Mouse (Mus musculus): ENCODE data around the gene Tigd2. TPM values are rescaled to one million over a fixed set of nuclear protein-coding genes. Genes with fewer than 3 reads are reported as not detected.
"Not testable (repeated sequence)": the region's sequence is repeated elsewhere in the genome, so short reads cannot be mapped to it uniquely, and the experiment has no call there.

The Tigd2 gene
- polyA plus RNA-seq, 1 experiment from 2014 or later: 13.0 TPM

GRCm38 (mm10) chr6:59185010-59185699, 23.5 kb upstream of the Tigd2 start:
- no peak overlapping the region for H3K27ac ChIP-seq (ENCODE audit: low read depth, low read length)
- no peaks in the 10 kb centered on the region for H3K27me3 ChIP-seq (ENCODE audit: control insufficient read depth, insufficient read depth, low read length)
- no peak for ATAC-seq (ENCODE audit: low FRiP score, low TSS enrichment)
- H3K9ac ChIP-seq (ENCODE audit: low read depth, low read length): no peak overlapping the region
- no peaks in the 10 kb centered on the region for H3K36me3 ChIP-seq (ENCODE audit: control insufficient read depth, insufficient read depth, low read length)
- H3K4me1 ChIP-seq (ENCODE audit: control insufficient read depth, insufficient read depth, low read length): no peaks in the 10 kb centered on the region
- H3K4me3 ChIP-seq (ENCODE audit: low read length): no peak overlapping the region
- H3K9me3 ChIP-seq (ENCODE audit: control insufficient read depth, low read length): no peaks in the 10 kb centered on the region
- 58% methylated on average over 13 of the region's 13 CpGs for WGBS
- no peak overlapping the region for H3K4me2 ChIP-seq (replicated peaks; ENCODE audit: low read depth, low read length)

DNA sequence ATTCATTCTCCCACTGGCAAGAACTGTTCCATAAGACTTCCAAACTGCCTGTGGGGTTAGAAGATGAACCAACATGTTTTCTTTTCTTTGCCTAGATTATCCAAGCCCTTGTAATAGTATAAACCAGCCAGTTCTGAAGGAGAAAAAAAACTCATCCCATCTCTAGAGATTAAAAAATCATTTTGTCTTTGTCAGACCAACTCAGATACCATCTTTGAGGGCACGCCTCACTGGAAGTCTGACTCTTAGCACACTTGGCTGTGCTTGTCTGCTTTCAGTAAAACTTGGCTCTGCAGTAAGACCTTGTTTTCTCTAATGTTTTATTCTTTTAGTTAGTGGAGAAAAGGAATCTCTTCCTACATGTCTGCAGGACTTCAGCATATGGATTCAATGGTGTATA, 18.7 kb upstream of the Tigd2 start:
- Histone ChIP-seq H3K27ac (ENCODE audit: low read depth, low read length) (no peak overlapping the region), H3K4me1 (ENCODE audit: control insufficient read depth, insufficient read depth, low read length) (no peaks in the 10 kb centered on the region), H3K27me3 (ENCODE audit: control insufficient read depth, insufficient read depth, low read length) (no peaks in the 10 kb centered on the region), H3K9ac (ENCODE audit: low read depth, low read length) (no peak overlapping the region), H3K4me3 (ENCODE audit: low read length) (no peak overlapping the region), H3K9me3 (ENCODE audit: control insufficient read depth, low read length) (no peaks in the 10 kb centered on the region), H3K4me2 (replicated peaks; ENCODE audit: low read depth, low read length) (no peak overlapping the region), H3K36me3 (ENCODE audit: control insufficient read depth, insufficient read depth, low read length) (no peaks in the 10 kb centered on the region)
- 83% methylated on average over 1 of the region's 1 CpGs for WGBS
- ATAC-seq (ENCODE audit: low FRiP score, low TSS enrichment): no peak

- H3K36me3 ChIP-seq (ENCODE audit: control insufficient read depth, insufficient read depth, low read length); H3K9me3 ChIP-seq (ENCODE audit: control insufficient read depth, low read length); H3K9ac ChIP-seq (ENCODE audit: low read depth, low read length); ATAC-seq (ENCODE audit: low FRiP score, low TSS enrichment); H3K4me3 ChIP-seq (ENCODE audit: low read length); H3K27ac ChIP-seq (ENCODE audit: low read depth, low read length); H3K4me1 ChIP-seq (ENCODE audit: control insufficient read depth, insufficient read depth, low read length); H3K27me3 ChIP-seq (ENCODE audit: control insufficient read depth, insufficient read depth, low read length); H3K4me2 ChIP-seq (replicated peaks; ENCODE audit: low read depth, low read length): not testable (repeated sequence)
- 83% methylated on average over 3 of the region's 3 CpGs for WGBS
Observed at GRCm38 (mm10) chr6:59194518-59194917, 14.2 kb upstream of the Tigd2 start.

- no peak overlapping the region for H3K27ac ChIP-seq (ENCODE audit: low read depth, low read length)
- no peaks in the 10 kb centered on the region for H3K9me3 ChIP-seq (ENCODE audit: control insufficient read depth, low read length)
- H3K9ac ChIP-seq (ENCODE audit: low read depth, low read length): no peak overlapping the region
- no peaks in the 10 kb centered on the region for H3K4me1 ChIP-seq (ENCODE audit: control insufficient read depth, insufficient read depth, low read length)
- H3K4me2 ChIP-seq (replicated peaks; ENCODE audit: low read depth, low read length): no peak overlapping the region
- ATAC-seq (ENCODE audit: low FRiP score, low TSS enrichment): no peak
- H3K36me3 ChIP-seq (ENCODE audit: control insufficient read depth, insufficient read depth, low read length): no peaks in the 10 kb centered on the region
- 74% methylated on average over 2 of the region's 2 CpGs for WGBS
- no peak overlapping the region for H3K4me3 ChIP-seq (ENCODE audit: low read length)
- no peaks in the 10 kb centered on the region for H3K27me3 ChIP-seq (ENCODE audit: control insufficient read depth, insufficient read depth, low read length)
Observed at GRCm38 (mm10) chr6:59195849-59196635, 12.6 kb upstream of the Tigd2 start.

GRCm38 (mm10) chr6:59196746-59197145, 11.9 kb upstream of the Tigd2 start:
- Histone ChIP-seq H3K4me3 (ENCODE audit: low read length) (no peak overlapping the region), H3K36me3 (ENCODE audit: control insufficient read depth, insufficient read depth, low read length) (no peaks in the 10 kb centered on the region), H3K4me2 (replicated peaks; ENCODE audit: low read depth, low read length) (no peak overlapping the region), H3K9ac (ENCODE audit: low read depth, low read length) (no peak overlapping the region), H3K27me3 (ENCODE audit: control insufficient read depth, insufficient read depth, low read length) (no peaks in the 10 kb centered on the region), H3K27ac (ENCODE audit: low read depth, low read length) (no peak overlapping the region), H3K4me1 (ENCODE audit: control insufficient read depth, insufficient read depth, low read length) (no peaks in the 10 kb centered on the region), H3K9me3 (ENCODE audit: control insufficient read depth, low read length) (no peaks in the 10 kb centered on the region)
- ATAC-seq (ENCODE audit: low FRiP score, low TSS enrichment): no peak

DNA sequence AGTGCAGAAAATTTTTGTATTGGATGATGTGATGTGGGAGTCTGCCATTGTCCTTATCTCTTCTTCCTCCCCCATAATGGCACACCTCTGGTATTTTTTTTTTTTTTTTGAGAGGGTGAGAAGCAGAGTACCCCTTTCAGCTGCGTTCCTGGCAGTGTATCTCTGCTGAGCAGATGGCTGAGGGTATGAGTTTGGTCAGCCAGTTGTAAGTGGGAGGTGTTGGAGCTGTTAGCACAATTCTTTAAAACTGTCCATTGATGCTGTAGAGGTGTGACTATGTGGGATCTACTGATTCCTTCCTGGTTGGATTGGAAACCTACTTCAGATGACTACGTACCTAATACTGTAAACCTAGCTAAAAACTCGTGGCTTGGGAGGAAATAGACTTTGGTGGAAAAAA, 10.3 kb upstream of the Tigd2 start:
- Histone ChIP-seq H3K9ac (ENCODE audit: low read depth, low read length) (no peak overlapping the region), H3K4me1 (ENCODE audit: control insufficient read depth, insufficient read depth, low read length) (no peaks in the 10 kb centered on the region), H3K27me3 (ENCODE audit: control insufficient read depth, insufficient read depth, low read length) (no peaks in the 10 kb centered on the region), H3K4me2 (replicated peaks; ENCODE audit: low read depth, low read length) (no peak overlapping the region), H3K27ac (ENCODE audit: low read depth, low read length) (no peak overlapping the region), H3K4me3 (ENCODE audit: low read length) (no peak overlapping the region), H3K9me3 (ENCODE audit: control insufficient read depth, low read length) (no peaks in the 10 kb centered on the region), H3K36me3 (ENCODE audit: control insufficient read depth, insufficient read depth, low read length) (no peaks in the 10 kb centered on the region)
- no peak for ATAC-seq (ENCODE audit: low FRiP score, low TSS enrichment)
- 73% methylated on average over 3 of the region's 3 CpGs for WGBS

DNA sequence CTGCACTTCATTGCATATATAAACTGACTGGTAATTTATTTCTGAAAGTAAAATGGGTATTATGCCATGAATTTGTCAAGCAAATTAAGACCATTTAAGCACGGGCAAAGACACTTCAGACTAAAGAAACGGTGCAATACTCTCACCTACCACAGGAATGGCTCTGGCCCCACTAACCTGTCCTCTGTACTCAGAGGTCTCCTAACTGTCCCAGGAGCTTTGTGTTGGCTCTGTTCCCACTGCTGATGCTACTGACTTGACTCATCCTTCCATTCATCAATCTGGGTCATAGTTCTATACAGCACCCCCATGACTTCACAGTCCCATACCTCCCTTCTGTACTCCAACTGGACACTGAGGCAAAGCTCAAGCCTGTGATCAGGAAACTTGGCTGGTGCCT, 9.6 kb upstream of the Tigd2 start:
- no peak for ATAC-seq (ENCODE audit: low FRiP score, low TSS enrichment)
- Histone ChIP-seq H3K27me3 (ENCODE audit: control insufficient read depth, insufficient read depth, low read length) (no peaks in the 10 kb centered on the region), H3K9me3 (ENCODE audit: control insufficient read depth, low read length) (no peaks in the 10 kb centered on the region), H3K4me1 (ENCODE audit: control insufficient read depth, insufficient read depth, low read length) (no peaks in the 10 kb centered on the region), H3K4me3 (ENCODE audit: low read length) (no peak overlapping the region), H3K9ac (ENCODE audit: low read depth, low read length) (no peak overlapping the region), H3K27ac (ENCODE audit: low read depth, low read length) (no peak overlapping the region), H3K4me2 (replicated peaks; ENCODE audit: low read depth, low read length) (no peak overlapping the region), H3K36me3 (ENCODE audit: control insufficient read depth, insufficient read depth, low read length) (no peaks in the 10 kb centered on the region)
- 84% methylated on average over 2 of the region's 2 CpGs for WGBS

DNA sequence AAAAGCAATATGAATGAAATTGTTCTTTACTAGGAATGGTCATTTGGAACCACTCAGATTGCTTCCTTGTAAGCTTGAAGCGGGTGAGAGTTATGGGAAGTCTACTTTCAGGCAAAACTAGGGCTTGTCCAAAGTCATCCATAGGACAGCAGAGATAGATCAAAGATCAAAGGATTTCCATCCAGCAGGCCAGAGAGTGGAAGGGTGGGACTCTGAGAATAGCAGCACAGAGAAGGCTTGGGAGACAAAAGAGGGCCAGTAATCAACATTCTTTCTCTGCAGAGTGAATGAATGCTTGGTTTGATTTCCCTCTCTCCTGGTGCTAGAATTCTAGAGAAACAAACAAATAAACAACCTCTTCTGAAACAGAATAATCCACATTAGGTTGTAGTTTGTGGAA, 1.1 kb upstream of the Tigd2 start:
- no peak for ATAC-seq (ENCODE audit: low FRiP score, low TSS enrichment)
- Histone ChIP-seq H3K9me3 (ENCODE audit: control insufficient read depth, low read length) (no peaks in the 10 kb centered on the region), H3K4me3 (ENCODE audit: low read length) (no peak overlapping the region), H3K9ac (ENCODE audit: low read depth, low read length) (no peak overlapping the region), H3K27ac (ENCODE audit: low read depth, low read length) (no peak overlapping the region), H3K36me3 (ENCODE audit: control insufficient read depth, insufficient read depth, low read length) (no peaks in the 10 kb centered on the region), H3K4me1 (ENCODE audit: control insufficient read depth, insufficient read depth, low read length) (no peaks in the 10 kb centered on the region), H3K4me2 (replicated peaks; ENCODE audit: low read depth, low read length) (no peak overlapping the region), H3K27me3 (ENCODE audit: control insufficient read depth, insufficient read depth, low read length) (no peaks in the 10 kb centered on the region)
- WGBS: 92% methylated on average over 1 of the region's 1 CpGs

- H3K4me3 ChIP-seq (ENCODE audit: low read length): peak overlapping the region; percentile 82
- peak overlapping the region; percentile 84 for H3K9ac ChIP-seq (ENCODE audit: low read depth, low read length)
- 44% methylated on average over 5 of the region's 5 CpGs for WGBS
- peak overlapping the region; percentile 69 for H3K4me2 ChIP-seq (replicated peaks; ENCODE audit: low read depth, low read length)
- no peaks in the 10 kb centered on the region for H3K36me3 ChIP-seq (ENCODE audit: control insufficient read depth, insufficient read depth, low read length)
- no peaks in the 10 kb centered on the region for H3K9me3 ChIP-seq (ENCODE audit: control insufficient read depth, low read length)
- peak; percentile 69 for ATAC-seq (ENCODE audit: low FRiP score, low TSS enrichment)
- no peaks in the 10 kb centered on the region for H3K4me1 ChIP-seq (ENCODE audit: control insufficient read depth, insufficient read depth, low read length)
- H3K27ac ChIP-seq (ENCODE audit: low read depth, low read length): no peak overlapping the region
- no peaks in the 10 kb centered on the region for H3K27me3 ChIP-seq (ENCODE audit: control insufficient read depth, insufficient read depth, low read length)
Observed at GRCm38 (mm10) chr6:59209299-59209707, 633 bp downstream of the Tigd2 start.

All from kidney, embryonic 14.5 days (tissue).